Mouse (Mus musculus): ENCODE results near the gene Wipf1. TPM values are rescaled to one million over a fixed set of nuclear protein-coding genes. Genes with fewer than 3 reads are reported as not detected.
A peak's percentile ranks its signal among the peaks of the same experiment; 100 is the strongest.

The Wipf1 gene
- polyA plus RNA-seq, 1 experiment from 2014 or later, result 2.4 TPM

DNA sequence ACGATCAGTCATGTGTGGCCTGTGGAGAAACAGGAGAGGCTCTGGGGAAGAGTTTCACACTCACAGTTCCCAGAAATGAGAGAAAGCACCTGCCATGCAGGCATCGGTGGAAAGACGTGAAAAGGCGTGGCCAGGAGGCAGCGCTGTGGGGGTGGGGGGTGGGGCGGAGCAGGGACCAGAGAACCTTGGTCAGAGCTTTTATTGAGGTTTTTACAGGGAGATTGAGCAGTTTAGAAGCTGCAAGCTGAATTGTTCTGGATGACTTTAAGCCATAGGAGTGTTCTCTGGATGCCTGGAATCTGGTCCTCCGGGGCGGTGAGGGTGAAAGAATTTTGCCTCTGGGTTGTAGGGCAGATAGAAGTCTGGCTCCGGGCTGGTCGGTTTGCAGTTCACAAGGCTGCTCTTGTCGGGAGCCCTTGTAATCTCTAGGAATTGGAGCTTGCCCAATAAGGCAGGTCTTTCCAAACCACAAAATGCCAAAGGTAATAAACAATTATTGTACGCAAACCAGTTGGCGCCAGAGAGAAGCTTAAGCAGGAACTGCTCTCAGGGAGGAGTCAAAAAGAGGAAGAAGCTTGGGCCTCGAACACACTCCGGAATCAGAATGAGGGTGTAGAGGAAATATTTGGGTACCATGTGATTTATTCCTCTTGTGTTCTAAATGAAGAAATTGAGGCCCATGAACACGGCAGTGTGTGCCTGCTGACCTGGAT, 11.1 kb upstream of the Wipf1 start:
- H3K36me3 ChIP-seq, result no peaks in the 10 kb centered on the region
- no peak overlapping the region for H3K27ac ChIP-seq (replicated peaks)
- no peak for ATAC-seq (ENCODE audit: low FRiP score)
- 17% methylated on average over 16 of the region's 16 CpGs for WGBS
- no peaks in the 10 kb centered on the region for H3K9me3 ChIP-seq (replicated peaks)
- H3K4me1 ChIP-seq, result peaks cover 7% of the 10 kb centered on the region
- 0 out of 2 replicates have a peak overlapping the region, but pooled peaks have one; percentile 14 for H3K9ac ChIP-seq (replicated peaks)
- no peak overlapping the region for H3K4me3 ChIP-seq (replicated peaks)
- H3K27me3 ChIP-seq (replicated peaks), result peaks cover 10% of the 10 kb centered on the region; the same call in 1 of the 2 replicates
- H3K4me2 ChIP-seq, result peak overlapping the region; percentile 45

GRCm38 (mm10) chr2:73539697-73540096, 10.2 kb upstream of the Wipf1 start:
- 28% methylated on average over 1 of the region's 1 CpGs for WGBS
- H3K36me3 ChIP-seq, result no peaks in the 10 kb centered on the region
- H3K27me3 ChIP-seq (replicated peaks), result peaks cover 7% of the 10 kb centered on the region; the same call in 1 of the 2 replicates
- no peak overlapping the region for H3K4me3 ChIP-seq (replicated peaks)
- peaks cover 7% of the 10 kb centered on the region for H3K4me1 ChIP-seq
- no peak for ATAC-seq (ENCODE audit: low FRiP score)
- no peak overlapping the region for H3K4me2 ChIP-seq
- no peak overlapping the region for H3K27ac ChIP-seq (replicated peaks)
- no peak overlapping the region for H3K9ac ChIP-seq (replicated peaks)
- no peaks in the 10 kb centered on the region for H3K9me3 ChIP-seq (replicated peaks)

- no peak overlapping the region for H3K27ac ChIP-seq (replicated peaks)
- H3K4me2 ChIP-seq, result no peak overlapping the region
- H3K27me3 ChIP-seq (replicated peaks), result peaks cover 7% of the 10 kb centered on the region; the same call in 1 of the 2 replicates
- no peaks in the 10 kb centered on the region for H3K36me3 ChIP-seq
- no peaks in the 10 kb centered on the region for H3K9me3 ChIP-seq (replicated peaks)
- 85% methylated on average over 3 of the region's 3 CpGs for WGBS
- peaks cover 7% of the 10 kb centered on the region for H3K4me1 ChIP-seq
- ATAC-seq (ENCODE audit: low FRiP score), result no peak
- H3K9ac ChIP-seq (replicated peaks), result no peak overlapping the region
- H3K4me3 ChIP-seq (replicated peaks), result no peak overlapping the region
Measured at GRCm38 (mm10) chr2:73539141-73539540, 9.6 kb upstream of the Wipf1 start.

DNA sequence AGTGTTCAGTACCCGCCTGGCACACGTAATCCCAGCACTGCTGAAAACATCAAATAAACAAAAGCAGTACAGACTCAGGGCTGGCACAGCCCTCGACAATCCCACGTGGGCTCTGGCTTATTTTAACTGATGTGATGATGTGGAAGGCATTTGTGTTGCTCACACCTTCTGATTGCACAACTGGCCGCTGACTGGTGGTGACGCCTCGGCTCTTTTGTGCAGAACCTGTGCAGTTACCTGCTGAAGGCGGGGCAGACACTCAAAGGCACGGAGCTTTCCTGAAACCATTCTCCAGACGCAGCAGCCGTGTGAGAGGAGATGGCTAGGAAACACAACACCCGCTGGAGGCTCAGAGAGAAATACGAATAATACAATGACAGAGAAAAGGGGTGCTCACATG, 9.1 kb upstream of the Wipf1 start:
- Histone ChIP-seq H3K4me3 (replicated peaks) (no peak overlapping the region), H3K4me1 (peaks cover 7% of the 10 kb centered on the region), H3K9me3 (replicated peaks) (no peaks in the 10 kb centered on the region), H3K27ac (replicated peaks) (no peak overlapping the region), H3K9ac (replicated peaks) (no peak overlapping the region), H3K27me3 (replicated peaks) (peaks cover 3% of the 10 kb centered on the region; the same call in 1 of the 2 replicates), H3K4me2 (no peak overlapping the region), H3K36me3 (no peaks in the 10 kb centered on the region)
- no peak for ATAC-seq (ENCODE audit: low FRiP score)
- WGBS, result 83% methylated on average over 13 of the region's 13 CpGs

DNA sequence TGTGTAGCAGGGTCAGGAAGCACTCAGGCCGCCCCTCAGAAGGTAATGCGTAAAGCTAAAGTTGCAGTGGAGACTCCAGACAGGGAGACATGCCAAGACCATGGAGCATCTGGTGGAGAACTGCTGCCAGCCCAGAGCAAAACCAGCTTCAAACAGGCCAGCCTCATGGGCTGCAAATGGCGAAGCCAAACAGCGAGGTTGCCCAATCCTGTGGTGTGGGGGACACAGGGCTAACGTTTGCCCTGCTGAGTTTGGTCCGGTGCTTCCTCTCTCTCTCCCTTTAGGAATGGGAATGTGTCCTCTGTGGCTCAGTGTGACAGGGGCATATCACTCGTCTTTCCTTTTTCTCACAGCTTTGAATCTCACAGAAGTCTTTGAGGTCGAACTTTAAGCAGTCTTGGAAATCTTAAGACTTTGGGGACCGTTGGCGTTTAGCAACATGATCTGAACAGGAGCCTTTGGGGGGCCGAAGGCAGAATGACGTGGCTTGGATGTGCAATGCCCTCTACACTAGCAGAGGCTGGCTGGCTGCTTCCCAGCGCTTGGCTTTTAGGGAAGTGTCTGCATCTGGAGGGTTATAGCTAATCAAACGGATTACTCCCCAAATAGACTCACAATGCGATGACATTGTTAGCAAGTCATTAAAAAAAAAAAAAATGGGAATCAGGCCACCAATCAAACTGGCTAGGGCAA, 6.7 kb upstream of the Wipf1 start:
- Histone ChIP-seq H3K4me1 (peaks cover 7% of the 10 kb centered on the region), H3K9ac (replicated peaks) (no peak overlapping the region), H3K27ac (replicated peaks) (no peak overlapping the region), H3K9me3 (replicated peaks) (no peaks in the 10 kb centered on the region), H3K27me3 (replicated peaks) (peaks cover 3% of the 10 kb centered on the region; the same call in 1 of the 2 replicates), H3K36me3 (no peaks in the 10 kb centered on the region), H3K4me2 (no peak overlapping the region), H3K4me3 (replicated peaks) (no peak overlapping the region)
- no peak for ATAC-seq (ENCODE audit: low FRiP score)
- WGBS, result 78% methylated on average over 15 of the region's 15 CpGs

DNA sequence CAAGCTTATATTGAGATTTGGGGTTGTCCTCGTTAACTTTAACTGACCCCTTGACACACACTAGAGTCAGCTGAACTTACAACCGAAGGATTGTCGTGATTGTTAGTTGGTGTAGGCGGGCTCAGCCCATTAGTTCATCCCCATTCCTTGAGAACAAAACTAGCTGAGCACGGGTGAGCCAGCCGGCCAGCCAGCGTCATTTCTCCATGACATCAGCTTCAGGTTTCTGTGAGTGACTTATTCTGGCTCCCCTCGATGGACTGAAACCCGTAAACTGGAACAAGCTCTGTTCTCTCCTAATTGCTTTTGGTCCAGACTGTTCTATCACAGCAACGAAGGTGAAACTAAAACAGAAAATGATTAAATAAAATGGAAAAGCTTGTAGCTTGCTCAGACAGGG, 5.2 kb upstream of the Wipf1 start:
- Histone ChIP-seq H3K27me3 (replicated peaks) (no peaks in the 10 kb centered on the region), H3K4me2 (no peak overlapping the region), H3K9me3 (replicated peaks) (no peaks in the 10 kb centered on the region), H3K4me3 (replicated peaks) (no peak overlapping the region), H3K9ac (replicated peaks) (no peak overlapping the region), H3K36me3 (no peaks in the 10 kb centered on the region), H3K4me1 (peaks cover 8% of the 10 kb centered on the region), H3K27ac (replicated peaks) (no peak overlapping the region)
- no peak for ATAC-seq (ENCODE audit: low FRiP score)
- WGBS, result 69% methylated on average over 10 of the region's 10 CpGs

DNA sequence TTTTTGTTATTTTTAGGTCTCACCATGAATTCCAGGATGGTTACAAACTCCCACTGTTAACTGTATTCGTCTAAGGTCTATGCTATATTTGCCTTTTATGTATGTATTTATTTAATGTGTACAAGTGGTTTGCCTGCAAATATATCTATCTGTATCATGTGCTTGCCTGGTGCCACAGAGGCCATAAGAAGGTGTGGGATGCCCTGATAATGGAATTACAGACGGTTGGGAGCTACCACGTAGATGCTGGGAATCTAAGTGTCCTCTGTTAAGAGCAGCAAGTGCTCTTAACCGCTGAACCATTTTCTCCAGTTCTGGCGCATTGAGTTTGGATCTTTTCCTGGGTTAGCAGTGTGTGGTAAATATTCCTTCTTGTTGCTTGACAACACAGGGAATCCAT, 953 bp upstream of the Wipf1 start:
- H3K36me3 ChIP-seq, result no peaks in the 10 kb centered on the region
- no peak for ATAC-seq (ENCODE audit: low FRiP score)
- H3K27ac ChIP-seq (replicated peaks), result no peak overlapping the region
- no peak overlapping the region for H3K9ac ChIP-seq (replicated peaks)
- 65% methylated on average over 5 of the region's 5 CpGs for WGBS
- peaks cover 19% of the 10 kb centered on the region for H3K4me1 ChIP-seq
- H3K4me3 ChIP-seq (replicated peaks), result no peak overlapping the region
- H3K27me3 ChIP-seq (replicated peaks), result peaks cover 3% of the 10 kb centered on the region
- no peak overlapping the region for H3K4me2 ChIP-seq
- H3K9me3 ChIP-seq (replicated peaks), result no peaks in the 10 kb centered on the region

GRCm38 (mm10) chr2:73528516-73529355, 798 bp downstream of the Wipf1 start:
- ATAC-seq (ENCODE audit: low FRiP score), result peak; percentile 30
- H3K27ac ChIP-seq (replicated peaks), result peak overlapping the region; percentile 73
- 3% methylated on average over 47 of the region's 59 CpGs for WGBS

DNA sequence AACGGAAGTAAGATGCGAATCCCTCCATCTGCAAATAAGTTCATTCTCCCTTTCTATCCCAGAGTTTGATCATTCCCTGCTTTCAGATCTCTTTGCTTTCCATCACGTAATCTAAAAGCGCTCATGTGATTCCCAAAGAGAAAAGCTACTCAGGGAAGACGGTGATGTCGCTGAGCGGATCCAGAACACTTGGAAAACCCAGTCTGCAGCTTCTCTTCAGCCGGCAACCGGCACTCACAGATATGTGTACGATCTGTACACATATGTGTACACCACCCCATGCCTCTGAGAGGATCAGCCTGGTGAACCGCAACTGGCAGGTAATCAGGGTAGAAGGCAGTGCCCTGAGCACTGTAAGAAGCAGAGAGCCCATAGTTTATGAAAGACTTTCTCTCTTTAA, 1.6 kb downstream of the Wipf1 start:
- Histone ChIP-seq H3K9me3 (replicated peaks) (no peaks in the 10 kb centered on the region), H3K27me3 (replicated peaks) (peaks cover 3% of the 10 kb centered on the region), H3K4me2 (peak overlapping the region; percentile 97), H3K27ac (replicated peaks) (no peak overlapping the region), H3K4me1 (peaks cover 19% of the 10 kb centered on the region), H3K9ac (replicated peaks) (0 out of 2 replicates have a peak overlapping the region, but pooled peaks have one; percentile 17), H3K4me3 (replicated peaks) (peak overlapping the region; percentile 6; the same call in 1 of the 2 replicates), H3K36me3 (no peaks in the 10 kb centered on the region)
- 83% methylated on average over 11 of the region's 11 CpGs for WGBS
- ATAC-seq (ENCODE audit: low FRiP score), result no peak

More at GRCm38 (mm10) chr2:73528516-73529355, 798 bp downstream of the Wipf1 start:
- Histone ChIP-seq H3K9me3 (replicated peaks) (no peaks in the 10 kb centered on the region), H3K27me3 (replicated peaks) (peaks cover 3% of the 10 kb centered on the region), H3K4me1 (peaks cover 19% of the 10 kb centered on the region), H3K9ac (replicated peaks) (peak overlapping the region; percentile 72), H3K36me3 (no peaks in the 10 kb centered on the region), H3K4me2 (peak overlapping the region; percentile 97), H3K4me3 (replicated peaks) (peak overlapping the region; percentile 73)

DNA sequence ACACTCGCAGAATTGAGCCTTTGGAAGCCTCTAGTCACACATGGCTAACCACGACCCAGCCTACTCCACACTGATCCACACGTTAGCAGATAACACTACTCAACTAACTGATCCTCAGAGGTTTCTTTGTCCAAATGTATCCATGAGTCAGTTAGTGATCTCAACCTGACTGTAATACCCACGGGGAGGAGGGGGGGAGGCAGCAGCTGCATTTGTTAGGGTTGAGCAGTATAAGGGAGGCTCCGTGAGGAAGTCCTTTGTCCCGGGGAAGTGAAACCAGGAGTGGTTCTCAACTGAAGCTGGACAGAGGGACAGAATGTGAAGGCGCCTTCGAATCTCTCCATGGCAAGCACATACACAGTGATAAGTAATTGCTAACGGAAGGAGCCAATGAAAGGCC, 2.8 kb downstream of the Wipf1 start:
- no peak for ATAC-seq (ENCODE audit: low FRiP score)
- Histone ChIP-seq H3K4me3 (replicated peaks) (no peak overlapping the region), H3K27ac (replicated peaks) (no peak overlapping the region), H3K4me1 (peaks cover 19% of the 10 kb centered on the region), H3K9me3 (replicated peaks) (no peaks in the 10 kb centered on the region), H3K36me3 (no peaks in the 10 kb centered on the region), H3K9ac (replicated peaks) (no peak overlapping the region), H3K4me2 (no peak overlapping the region), H3K27me3 (replicated peaks) (peaks cover 3% of the 10 kb centered on the region)
- WGBS, result 72% methylated on average over 9 of the region's 9 CpGs

GRCm38 (mm10) chr2:73522891-73523290, 6.6 kb downstream of the Wipf1 start:
- Histone ChIP-seq H3K4me2 (no peak overlapping the region), H3K9me3 (replicated peaks) (no peaks in the 10 kb centered on the region), H3K4me3 (replicated peaks) (no peak overlapping the region), H3K27ac (replicated peaks) (0 out of 2 replicates have a peak overlapping the region, but pooled peaks have one; percentile 48), H3K4me1 (no peaks in the 10 kb centered on the region), H3K36me3 (no peaks in the 10 kb centered on the region), H3K9ac (replicated peaks) (no peak overlapping the region), H3K27me3 (replicated peaks) (peaks cover under 1% of the 10 kb centered on the region)
- 77% methylated on average over 8 of the region's 8 CpGs for WGBS
- no peak for ATAC-seq (ENCODE audit: low FRiP score)

All from neural tube, embryonic 15.5 days (tissue).